Mouse (Mus musculus) erythroblast, embryonic 14.5 days (primary cell): Measurements from ENCODE around the gene Celf2.

Experiments used
- GATA1 ChIP-seq: IDR thresholded peaks from 2 replicates; pipeline ENCODE4 v1.6.1; 2012; ENCODE audit warnings: low read length, inconsistent platforms, mixed read lengths
- TAL1 ChIP-seq: IDR thresholded peaks from 3 replicates; pipeline ENCODE4 v1.6.1; 2012; ENCODE audit warnings: low read length, inconsistent platforms, mixed read lengths

DNA sequence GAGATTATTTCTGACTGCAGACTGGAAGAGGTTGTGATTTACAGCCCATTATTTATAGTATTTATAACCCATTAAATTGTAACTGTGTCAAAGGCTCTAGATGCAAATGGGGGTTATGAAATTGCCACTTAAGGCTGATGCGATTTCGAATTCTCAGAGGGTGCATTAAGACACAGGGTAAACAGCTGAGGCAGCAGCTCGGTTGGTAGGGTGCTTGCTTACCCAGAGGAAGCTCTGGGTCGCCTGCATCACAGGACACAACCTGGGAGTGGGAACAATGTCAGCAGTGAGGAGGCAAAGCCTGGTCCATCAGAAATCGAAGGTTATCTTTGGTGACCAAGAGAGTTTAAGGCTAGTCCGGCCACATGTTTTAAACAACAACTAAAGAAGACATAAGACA lies 286.5 kb downstream of the Celf2 start:
- TF ChIP-seq GATA1 (no peak), TAL1 (no peak)
